Mouse (Mus musculus): ENCODE results near the gene Nfix. TPM values are rescaled to one million over a fixed set of nuclear protein-coding genes. Genes with fewer than 3 reads are reported as not detected.

Gene Nfix
- total RNA-seq, 1 experiment = 0.89 TPM

DNA sequence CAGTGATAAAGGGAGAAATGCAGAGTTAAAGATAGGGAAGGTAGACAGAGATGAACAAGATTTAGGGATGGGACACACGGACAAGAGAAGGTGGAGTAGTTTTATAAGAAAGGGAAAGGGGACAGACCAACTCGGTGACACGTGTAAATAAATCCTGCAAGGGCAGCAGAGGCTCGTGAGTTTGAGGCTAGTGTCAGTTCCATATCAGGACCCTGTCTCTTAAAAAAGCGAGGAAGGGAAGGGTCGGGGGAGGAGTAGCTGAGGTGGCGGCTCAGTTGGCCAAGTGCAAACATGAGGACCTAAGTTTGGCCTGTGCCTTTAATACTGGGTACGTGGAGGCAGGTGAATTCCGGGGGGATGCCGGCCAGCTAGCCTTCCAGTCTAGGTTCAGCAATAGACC, 11.2 kb upstream of the Nfix start:
- H3K4me1 ChIP-seq (ENCODE audit: control insufficient read depth in 2 of 2, insufficient read depth in 2 of 2, low read length in 2 of 2, poor library complexity in 1 of 2) = no peaks in the 10 kb centered on the region; a peak in 1 of 4 replicates
- peak overlapping the region in 1 of 2 experiments; percentile 5; a peak in 1 of 4 replicates for H3K4me3 ChIP-seq (ENCODE audit: insufficient read depth in 1 of 2, low read depth in 1 of 2, low read length in 2 of 2, poor library complexity in 1 of 2, severe bottlenecking in 1 of 2)
- no peak for DNase-seq (ENCODE audit: low read depth, low spot score)
- H3K27ac ChIP-seq (ENCODE audit: insufficient read depth, low read depth, low read length, poor library complexity, severe bottlenecking) = no peak overlapping the region
- in situ Hi-C loops (cut with MboI; ENCODE audit: low sequenced_read_pairs in 2 of 2, unreplicated experiment in 2 of 2) = loop anchor here in 1 of 2 experiments (10.0 kb wide), 1 partner anchor 107 kb away; the partner anchor contains the start of gene Lyl1
- no peaks in the 10 kb centered on the region for H3K36me3 ChIP-seq (ENCODE audit: control insufficient read depth, insufficient read depth, low read length, poor library complexity, severe bottlenecking)
- H3K9me3 ChIP-seq (ENCODE audit: control insufficient read depth, insufficient read depth, low read depth, low read length) = no peaks in the 10 kb centered on the region
- TF ChIP-seq HCFC1 (IDR thresholded peaks at IDR 0.05; ENCODE audit: borderline replicate concordance, insufficient read depth, low read length) (no peak), ZC3H11A (IDR thresholded peaks at IDR 0.05; ENCODE audit: borderline replicate concordance, low read depth, low read length) (no peak), CHD2 (IDR thresholded peaks at IDR 0.05; ENCODE audit: low read depth, low read length) (no peak), MAFK (IDR thresholded peaks at IDR 0.05; ENCODE audit: insufficient read depth, low read depth, low read length) (no peak), ZNF384 (IDR thresholded peaks at IDR 0.05; ENCODE audit: low read depth, low read length) (no peak)
- H3K9ac ChIP-seq (ENCODE audit: insufficient read depth, low read depth, low read length, poor library complexity, severe bottlenecking) = no peak overlapping the region

DNA sequence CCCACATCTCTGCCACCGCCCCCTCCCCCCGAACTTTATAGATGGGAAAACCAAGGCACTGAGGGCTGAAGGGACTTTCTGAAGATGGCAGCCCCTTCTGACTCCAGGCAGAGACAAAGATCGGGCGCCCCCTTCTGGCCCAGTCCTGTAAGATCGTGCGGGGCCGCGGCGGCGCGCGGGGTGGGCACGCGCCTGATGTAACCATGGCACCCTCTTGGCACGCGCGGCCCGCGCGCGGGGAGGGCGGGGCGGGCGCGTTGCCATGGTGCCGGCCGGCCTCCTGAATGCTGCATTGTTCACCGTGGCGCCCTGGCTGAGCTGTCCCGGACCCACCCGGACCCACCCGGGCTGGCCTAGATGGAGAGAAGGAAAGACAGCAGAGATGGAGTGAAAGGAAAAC, 10.8 kb upstream of the Nfix start:
- Histone ChIP-seq H3K36me3 (ENCODE audit: control insufficient read depth, insufficient read depth, low read length, poor library complexity, severe bottlenecking) (no peaks in the 10 kb centered on the region), H3K9ac (ENCODE audit: insufficient read depth, low read depth, low read length, poor library complexity, severe bottlenecking) (no peak overlapping the region), H3K27ac (ENCODE audit: insufficient read depth, low read depth, low read length, poor library complexity, severe bottlenecking) (no peak overlapping the region), H3K4me1 (ENCODE audit: control insufficient read depth in 2 of 2, insufficient read depth in 2 of 2, low read length in 2 of 2, poor library complexity in 1 of 2) (no peaks in the 10 kb centered on the region; a peak in 1 of 4 replicates), H3K9me3 (ENCODE audit: control insufficient read depth, insufficient read depth, low read depth, low read length) (no peaks in the 10 kb centered on the region), H3K4me3 (ENCODE audit: insufficient read depth in 1 of 2, low read depth in 1 of 2, low read length in 2 of 2, poor library complexity in 1 of 2, severe bottlenecking in 1 of 2) (peak overlapping the region in 1 of 2 experiments; percentile 5; a peak in 1 of 4 replicates)
- in situ Hi-C loops (cut with MboI; ENCODE audit: low sequenced_read_pairs in 2 of 2, unreplicated experiment in 2 of 2) = loop anchor here in 1 of 2 experiments (10.0 kb wide), 1 partner anchor 106 kb away; the partner anchor contains the start of gene Lyl1
- TF ChIP-seq CHD2 (IDR thresholded peaks at IDR 0.05; ENCODE audit: low read depth, low read length) (no peak), ZC3H11A (IDR thresholded peaks at IDR 0.05; ENCODE audit: borderline replicate concordance, low read depth, low read length) (no peak), ZNF384 (IDR thresholded peaks at IDR 0.05; ENCODE audit: low read depth, low read length) (no peak), HCFC1 (IDR thresholded peaks at IDR 0.05; ENCODE audit: borderline replicate concordance, insufficient read depth, low read length) (no peak), MAFK (IDR thresholded peaks at IDR 0.05; ENCODE audit: insufficient read depth, low read depth, low read length) (no peak)
- DNase-seq (ENCODE audit: low read depth, low spot score) = no peak

DNA sequence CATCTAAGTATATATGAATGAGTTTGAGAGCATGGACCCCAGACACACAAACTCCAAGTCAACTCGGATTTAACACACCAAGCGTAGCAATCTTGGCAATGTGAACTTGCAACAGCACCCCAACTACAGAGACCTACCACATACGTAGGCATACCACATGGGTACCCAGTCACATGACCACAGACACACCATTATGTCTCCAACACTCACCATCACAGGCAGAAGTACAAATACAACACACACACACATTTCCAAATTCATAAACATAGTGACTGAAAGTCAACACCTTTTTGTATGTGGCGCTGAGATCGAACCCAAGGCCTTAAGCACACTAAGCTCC, 9.8 kb upstream of the Nfix start:
- DNase-seq (ENCODE audit: low read depth, low spot score) = no peak
- Histone ChIP-seq H3K9me3 (ENCODE audit: control insufficient read depth, insufficient read depth, low read depth, low read length) (no peaks in the 10 kb centered on the region), H3K36me3 (ENCODE audit: control insufficient read depth, insufficient read depth, low read length, poor library complexity, severe bottlenecking) (no peaks in the 10 kb centered on the region), H3K9ac (ENCODE audit: insufficient read depth, low read depth, low read length, poor library complexity, severe bottlenecking) (no peak overlapping the region), H3K4me3 (ENCODE audit: insufficient read depth in 1 of 2, low read depth in 1 of 2, low read length in 2 of 2, poor library complexity in 1 of 2, severe bottlenecking in 1 of 2) (no peak overlapping the region), H3K27ac (ENCODE audit: insufficient read depth, low read depth, low read length, poor library complexity, severe bottlenecking) (no peak overlapping the region), H3K4me1 (ENCODE audit: control insufficient read depth in 2 of 2, insufficient read depth in 2 of 2, low read length in 2 of 2, poor library complexity in 1 of 2) (no peaks in the 10 kb centered on the region; a peak in 1 of 4 replicates)
- in situ Hi-C loops (cut with MboI; ENCODE audit: low sequenced_read_pairs in 2 of 2, unreplicated experiment in 2 of 2) = loop anchor here in 1 of 2 experiments (10.0 kb wide), 1 partner anchor 105 kb away; the partner anchor contains the start of gene Lyl1
- TF ChIP-seq ZC3H11A (IDR thresholded peaks at IDR 0.05; ENCODE audit: borderline replicate concordance, low read depth, low read length) (no peak), HCFC1 (IDR thresholded peaks at IDR 0.05; ENCODE audit: borderline replicate concordance, insufficient read depth, low read length) (no peak), ZNF384 (IDR thresholded peaks at IDR 0.05; ENCODE audit: low read depth, low read length) (no peak)

DNA sequence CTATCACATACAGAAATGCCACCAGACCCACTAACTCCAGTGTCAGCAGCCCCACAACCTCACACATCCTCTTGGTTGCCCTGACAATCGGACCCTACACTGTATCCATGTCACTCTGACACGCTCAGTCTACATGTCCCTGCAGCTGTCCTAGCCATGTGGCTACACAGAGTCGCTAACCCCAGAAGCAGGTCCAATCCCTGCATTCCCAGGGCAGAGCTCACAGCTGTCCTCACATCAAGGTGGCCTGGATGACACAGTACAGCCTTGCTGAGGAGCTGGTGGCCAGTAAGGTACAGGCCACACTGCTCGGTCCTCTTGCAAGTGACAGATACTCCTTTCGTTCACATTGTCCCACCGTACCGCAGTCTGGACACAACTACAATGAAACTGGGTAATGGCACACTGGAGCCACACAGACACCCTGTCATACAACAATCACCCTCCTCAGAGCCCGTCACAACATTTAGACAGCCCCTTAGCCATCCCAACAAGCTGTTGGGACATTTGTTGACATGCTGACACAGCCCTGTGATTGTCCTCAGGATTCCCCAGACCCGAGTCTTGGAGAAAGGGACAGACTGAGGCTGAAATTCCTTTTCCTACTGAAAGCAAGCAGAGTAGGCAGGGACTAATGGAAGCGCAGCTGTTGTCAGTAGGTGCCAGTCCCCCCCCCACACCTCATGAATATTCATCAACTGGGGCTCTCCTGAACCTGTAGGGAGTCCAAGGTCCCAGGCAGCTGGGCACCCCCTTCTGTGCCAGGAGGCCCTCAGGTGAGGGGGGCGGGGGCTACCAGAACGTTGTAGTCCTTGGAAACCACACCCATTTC, 9.2 kb upstream of the Nfix start:
- Histone ChIP-seq H3K4me1 (ENCODE audit: control insufficient read depth in 2 of 2, insufficient read depth in 2 of 2, low read length in 2 of 2, poor library complexity in 1 of 2) (no peaks in the 10 kb centered on the region), H3K4me3 (ENCODE audit: insufficient read depth in 1 of 2, low read depth in 1 of 2, low read length in 2 of 2, poor library complexity in 1 of 2, severe bottlenecking in 1 of 2) (no peak overlapping the region), H3K9ac (ENCODE audit: insufficient read depth, low read depth, low read length, poor library complexity, severe bottlenecking) (no peak overlapping the region), H3K9me3 (ENCODE audit: control insufficient read depth, insufficient read depth, low read depth, low read length) (no peaks in the 10 kb centered on the region), H3K36me3 (ENCODE audit: control insufficient read depth, insufficient read depth, low read length, poor library complexity, severe bottlenecking) (no peaks in the 10 kb centered on the region), H3K27ac (ENCODE audit: insufficient read depth, low read depth, low read length, poor library complexity, severe bottlenecking) (no peak overlapping the region; the same call in 1 of the 2 replicates)
- no peak for DNase-seq (ENCODE audit: low read depth, low spot score)
- TF ChIP-seq HCFC1 (IDR thresholded peaks at IDR 0.05; ENCODE audit: borderline replicate concordance, insufficient read depth, low read length) (no peak), MAFK (IDR thresholded peaks at IDR 0.05; ENCODE audit: insufficient read depth, low read depth, low read length) (no peak), CHD2 (IDR thresholded peaks at IDR 0.05; ENCODE audit: low read depth, low read length) (no peak), ZNF384 (IDR thresholded peaks at IDR 0.05; ENCODE audit: low read depth, low read length) (no peak), ZC3H11A (IDR thresholded peaks at IDR 0.05; ENCODE audit: borderline replicate concordance, low read depth, low read length) (no peak)
- in situ Hi-C loops (cut with MboI; ENCODE audit: low sequenced_read_pairs in 2 of 2, unreplicated experiment in 2 of 2) = no loop called here

Data from ES-E14 (cell line).